Mouse (Mus musculus) hindbrain, embryonic 14.5 days (tissue): ENCODE results near the gene Cyp27a1. TPM values are rescaled to one million over a fixed set of nuclear protein-coding genes. Genes with fewer than 3 reads are reported as not detected.

Experiments
- ATAC-seq: fragments of 200-750 bp; cut with Nextera tagmentation; 2 replicates; pipeline ENCODE4 v1.8.0; 2017; ENCODE audit warnings: moderate number of reproducible peaks, mild to moderate bottlenecking, moderate TSS enrichment, moderate library complexity; ENCODE audit not compliant: low FRiP score
- DNase-seq: peaks from one replicate; pipeline ENCODE4 v3.0.0-alpha.2; 2015; ENCODE audit warnings: low spot score
- H3K27ac ChIP-seq: fragments of 300-500 bp; sonication (generic); 2 replicates; pipeline ENCODE4 v1.5.1; 2014; ENCODE audit warnings: mild to moderate bottlenecking, moderate library complexity
- H3K27me3 ChIP-seq: fragments of 300-500 bp; sonication (generic); 2 replicates; pipeline ENCODE4 v1.6.1; 2014; ENCODE audit warnings: mild to moderate bottlenecking, low read length, mixed read lengths; ENCODE audit not compliant: control insufficient read depth, insufficient read depth
- H3K36me3 ChIP-seq: fragments of 300-500 bp; sonication (generic); replicated peaks from 2 replicates; pipeline ENCODE4 v1.6.1; 2014; ENCODE audit not compliant: control insufficient read depth, insufficient read depth
- H3K4me1 ChIP-seq: fragments of 300-500 bp; sonication (generic); replicated peaks from 2 replicates; pipeline ENCODE4 v1.6.1; 2014; ENCODE audit warnings: antibody characterized with exemption, low read length, mixed read lengths; ENCODE audit not compliant: control insufficient read depth, insufficient read depth
- H3K4me2 ChIP-seq: fragments of 300-500 bp; sonication (generic); replicated peaks from 2 replicates; pipeline ENCODE4 v1.6.1; 2014; ENCODE audit warnings: mild to moderate bottlenecking, moderate library complexity
- H3K4me3 ChIP-seq: fragments of 300-500 bp; sonication (generic); replicated peaks from 2 replicates; pipeline ENCODE4 v1.5.1; 2014; ENCODE audit warnings: mild to moderate bottlenecking, low read length
- H3K9ac ChIP-seq: fragments of 300-500 bp; sonication (generic); 2 replicates; pipeline ENCODE4 v1.6.1; 2014
- H3K9me3 ChIP-seq: fragments of 300-500 bp; sonication (generic); 2 replicates; pipeline ENCODE4 v1.6.1; 2016; ENCODE audit warnings: low read length; ENCODE audit not compliant: control insufficient read depth
- WGBS: fragments of 180-500 bp; shearing (Covaris S2); extraction: QIAGEN DNeasy Blood & Tissue Kit; methylation state at CpG from one replicate; pipeline ENCODE4 v1.1.7; 2014; 5-methylcytosine and 5-hydroxymethylcytosine counted together
- polyA plus RNA-seq: library from polyadenylated mRNA; unstranded; fragments of >200 nt; fragmentation: Nextera tagmentation; extraction: Ambion mirVana; gene quantifications from 2 replicates; pipeline ENCODE4 v1.2.1, GENCODE M21; 2014

The Cyp27a1 gene
- polyA plus RNA-seq, 1 experiment from 2014 or later, result 3.2 TPM

GRCm38 (mm10) chr1:74752833-74753232 is 39.5 kb downstream of the Cyp27a1 start:
- H3K4me3 ChIP-seq, result no peak overlapping the region
- WGBS, result 97% methylated on average over 3 of the region's 3 CpGs
- H3K9ac ChIP-seq, result no peak overlapping the region
- H3K4me1 ChIP-seq, result no peaks in the 10 kb centered on the region
- no peak overlapping the region for H3K4me2 ChIP-seq
- no peak overlapping the region for H3K27ac ChIP-seq
- DNase-seq, result no peak
- ATAC-seq, result no peak
- H3K36me3 ChIP-seq, result no peaks in the 10 kb centered on the region
- H3K27me3 ChIP-seq, result 0 out of 2 replicates have a peak, but pooled peaks cover 6% of the 10 kb centered on the region
- no peaks in the 10 kb centered on the region for H3K9me3 ChIP-seq

- 90% methylated on average over 8 of the region's 8 CpGs for WGBS
- Histone ChIP-seq H3K4me3 (no peak overlapping the region), H3K27me3 (0 out of 2 replicates have a peak, but pooled peaks cover 1% of the 10 kb centered on the region), H3K9me3 (no peaks in the 10 kb centered on the region), H3K36me3 (no peaks in the 10 kb centered on the region), H3K27ac (no peak overlapping the region), H3K4me2 (no peak overlapping the region), H3K4me1 (no peaks in the 10 kb centered on the region), H3K9ac (no peak overlapping the region)
- ATAC-seq (no peak), DNase-seq (no peak)
These were observed 40.0 kb downstream of the Cyp27a1 start for GRCm38 (mm10) chr1:74753266-74753974.

DNA sequence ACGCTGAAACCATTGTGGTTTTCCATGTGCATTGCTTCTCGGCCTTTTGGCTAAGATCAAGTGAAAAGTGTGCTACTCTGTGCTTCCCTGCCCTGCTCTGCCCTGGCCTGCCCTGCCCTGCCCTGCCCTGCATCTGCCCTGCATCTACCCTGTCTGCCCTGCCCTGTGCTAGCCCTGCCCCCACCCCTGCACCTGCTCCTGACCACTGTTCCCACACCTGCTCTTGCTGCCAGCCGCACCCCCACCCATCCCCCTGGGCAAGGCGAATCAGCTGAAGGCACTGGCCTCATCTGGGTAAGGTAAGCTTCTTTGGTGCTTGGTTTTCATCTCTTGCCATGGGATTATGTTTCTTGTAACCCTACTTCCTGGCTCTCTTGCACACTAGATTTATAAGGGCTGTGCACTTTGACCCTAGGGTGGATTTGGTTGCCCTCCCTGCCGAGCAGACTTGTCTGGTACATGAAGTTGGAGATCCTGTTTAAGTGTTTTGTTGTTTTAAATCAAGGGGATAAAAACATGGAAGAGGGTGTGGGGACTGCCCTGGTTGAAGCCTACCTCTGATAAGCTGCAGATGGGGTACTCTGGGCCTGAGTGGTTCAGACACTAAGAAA is 40.9 kb downstream of the Cyp27a1 start:
- Histone ChIP-seq H3K27ac (no peak overlapping the region), H3K4me1 (no peaks in the 10 kb centered on the region), H3K36me3 (no peaks in the 10 kb centered on the region), H3K4me2 (no peak overlapping the region), H3K27me3 (no peaks in the 10 kb centered on the region), H3K9me3 (no peaks in the 10 kb centered on the region), H3K9ac (no peak overlapping the region), H3K4me3 (no peak overlapping the region)
- ATAC-seq (no peak), DNase-seq (no peak)
- WGBS, result 74% methylated on average over 5 of the region's 5 CpGs

- no peak overlapping the region for H3K4me2 ChIP-seq
- WGBS, result 36% methylated on average over 4 of the region's 4 CpGs
- H3K4me3 ChIP-seq, result no peak overlapping the region
- H3K36me3 ChIP-seq, result no peaks in the 10 kb centered on the region
- H3K9ac ChIP-seq, result no peak overlapping the region
- H3K27ac ChIP-seq, result no peak overlapping the region
- H3K27me3 ChIP-seq, result 0 out of 2 replicates have a peak, but pooled peaks cover 19% of the 10 kb centered on the region
- H3K9me3 ChIP-seq, result no peaks in the 10 kb centered on the region
- ATAC-seq (no peak), DNase-seq (peak; percentile 56)
- H3K4me1 ChIP-seq, result no peaks in the 10 kb centered on the region
These were observed 46.4 kb downstream of the Cyp27a1 start for GRCm38 (mm10) chr1:74759773-74760172.

DNA sequence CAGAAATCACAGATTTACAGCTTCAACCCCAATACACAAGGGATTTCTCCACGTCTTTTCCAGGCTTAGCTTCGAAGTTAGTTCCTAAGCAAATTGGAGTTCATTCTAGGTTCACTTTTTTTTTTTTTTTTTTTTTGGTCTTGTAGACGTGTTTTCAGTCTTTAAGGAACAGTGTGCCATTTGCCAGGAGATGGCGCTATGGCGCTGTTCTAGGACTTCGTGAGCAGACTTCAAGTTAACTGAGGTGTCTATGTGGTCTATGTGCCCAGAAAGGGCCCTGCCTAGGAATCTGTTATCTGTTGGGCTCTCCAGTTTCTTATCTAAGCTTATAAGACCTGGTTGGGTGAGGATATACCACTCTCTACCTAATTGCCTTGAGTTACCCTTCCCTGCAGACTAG is 49.7 kb downstream of the Cyp27a1 start:
- no peak for ATAC-seq
- Histone ChIP-seq H3K4me3 (no peak overlapping the region), H3K9me3 (no peaks in the 10 kb centered on the region), H3K27me3 (peaks cover 32% of the 10 kb centered on the region), H3K4me1 (no peaks in the 10 kb centered on the region), H3K4me2 (no peak overlapping the region), H3K9ac (no peak overlapping the region), H3K27ac (no peak overlapping the region), H3K36me3 (no peaks in the 10 kb centered on the region)
- peak; percentile 79 for DNase-seq
- 6% methylated on average over 6 of the region's 6 CpGs for WGBS

- no peaks in the 10 kb centered on the region for H3K36me3 ChIP-seq
- under 1% methylated on average over 35 of the region's 35 CpGs for WGBS
- H3K4me2 ChIP-seq, result peak overlapping the region; percentile 75
- DNase-seq (no peak), ATAC-seq (no peak)
- no peak overlapping the region for H3K27ac ChIP-seq
- H3K4me1 ChIP-seq, result peaks cover 15% of the 10 kb centered on the region; the same call in 1 of the 2 replicates
- no peaks in the 10 kb centered on the region for H3K9me3 ChIP-seq
- H3K4me3 ChIP-seq, result peak overlapping the region; percentile 42
- H3K27me3 ChIP-seq, result peaks cover 90% of the 10 kb centered on the region
- H3K9ac ChIP-seq, result peak overlapping the region; percentile 44; the same call in 1 of the 2 replicates
These were observed 57.5 kb downstream of the Cyp27a1 start for GRCm38 (mm10) chr1:74770727-74771466.

DNA sequence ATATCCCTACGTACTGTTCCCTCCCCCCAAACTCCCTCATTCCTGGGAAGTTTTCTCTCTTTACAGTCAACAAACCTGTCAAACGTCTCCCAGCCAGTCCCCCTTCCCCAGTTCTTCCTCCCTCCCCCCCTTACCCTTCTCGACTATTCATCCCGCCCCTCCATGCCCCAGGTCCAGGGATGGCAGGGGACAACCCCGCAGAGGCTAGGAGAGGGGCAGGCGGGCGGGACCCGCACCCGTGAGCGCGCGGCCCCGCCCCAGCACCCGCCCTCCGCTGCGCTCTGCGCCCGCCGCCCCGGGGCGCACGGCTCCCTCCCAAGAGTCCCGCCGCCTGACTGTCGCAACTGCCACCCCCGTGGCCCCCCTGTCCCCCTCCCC is 58.1 kb downstream of the Cyp27a1 start:
- WGBS, result 1% methylated on average over 20 of the region's 26 CpGs
- no peak overlapping the region for H3K27ac ChIP-seq
- peaks cover 15% of the 10 kb centered on the region; the same call in 1 of the 2 replicates for H3K4me1 ChIP-seq
- peaks cover 96% of the 10 kb centered on the region for H3K27me3 ChIP-seq
- H3K36me3 ChIP-seq, result no peaks in the 10 kb centered on the region
- ATAC-seq (peak; percentile 34; the same call in 1 of the 2 replicates), DNase-seq (no peak)
- H3K9me3 ChIP-seq, result no peaks in the 10 kb centered on the region
- H3K4me3 ChIP-seq, result peak overlapping the region; percentile 42
- H3K4me2 ChIP-seq, result peak overlapping the region; percentile 75
- H3K9ac ChIP-seq, result peak overlapping the region; percentile 44

DNA sequence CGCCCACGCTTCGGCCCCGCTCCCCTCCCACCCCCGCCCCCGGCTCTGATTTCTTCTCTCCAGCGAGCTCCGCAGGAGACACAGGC is 58.3 kb downstream of the Cyp27a1 start, which contains the start of gene Wnt6:
Wnt6 (plus strand) TSS at position 48 of the 86 bp plus-strand sequence.
- ATAC-seq (no peak), DNase-seq (no peak)
- H3K9me3 ChIP-seq, result no peaks in the 10 kb centered on the region
- peak within 1 kb of the TSS; percentile 75 for H3K4me2 ChIP-seq
- H3K36me3 ChIP-seq, result no peaks in the 10 kb centered on the region
- H3K9ac ChIP-seq, result peak within 1 kb of the TSS; percentile 44
- peaks cover 97% of the 10 kb centered on the region for H3K27me3 ChIP-seq
- H3K27ac ChIP-seq, result no peak within 1 kb of the TSS
- H3K4me1 ChIP-seq, result peaks cover 15% of the 10 kb centered on the region; the same call in 1 of the 2 replicates
- 0% methylated on average over 3 of the region's 8 CpGs for WGBS
- peak within 1 kb of the TSS; percentile 42 for H3K4me3 ChIP-seq

DNA sequence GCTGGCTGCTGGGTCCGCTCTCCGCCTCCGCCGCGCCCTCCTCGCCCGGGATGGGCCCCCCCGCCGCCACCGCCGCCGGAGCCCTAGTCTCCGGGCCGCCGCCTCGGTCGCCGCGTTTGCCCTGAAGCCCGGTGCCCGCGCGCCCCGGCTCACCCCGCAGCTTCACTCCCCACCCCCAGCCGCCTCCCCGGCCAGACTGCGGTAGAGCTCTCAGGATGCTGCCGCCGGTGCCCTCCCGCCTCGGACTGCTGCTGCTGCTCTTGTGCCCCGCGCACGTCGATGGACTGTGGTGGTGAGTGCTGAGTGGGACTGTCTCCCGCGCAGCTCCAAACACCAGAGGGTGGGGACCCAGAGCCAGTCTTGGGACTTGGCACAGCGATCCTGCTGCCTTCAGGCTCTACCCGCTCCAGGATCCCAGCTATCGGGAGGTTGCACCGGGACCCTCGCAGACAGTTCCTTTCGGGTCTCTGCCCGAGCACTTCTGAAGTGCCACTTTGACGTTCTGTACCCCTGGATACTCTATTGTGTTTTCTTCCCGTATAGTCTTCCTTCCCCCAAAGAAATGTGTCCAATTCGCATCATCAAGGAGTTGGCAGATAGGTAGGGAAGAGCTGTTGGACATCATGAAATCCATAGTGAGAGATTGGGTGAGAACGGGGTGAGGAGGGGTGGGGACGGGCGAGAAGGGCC is 58.7 kb downstream of the Cyp27a1 start:
- DNase-seq (no peak), ATAC-seq (0 out of 2 replicates have a peak, but pooled peaks have one; percentile 34)
- Histone ChIP-seq H3K9ac (peak overlapping the region; percentile 44), H3K27ac (no peak overlapping the region), H3K4me3 (peak overlapping the region; percentile 42), H3K4me2 (peak overlapping the region; percentile 75), H3K36me3 (no peaks in the 10 kb centered on the region), H3K4me1 (peaks cover 15% of the 10 kb centered on the region; the same call in 1 of the 2 replicates), H3K9me3 (no peaks in the 10 kb centered on the region), H3K27me3 (peaks cover 97% of the 10 kb centered on the region)
- under 1% methylated on average over 51 of the region's 51 CpGs for WGBS
